Mouse (Mus musculus) brain, embryonic 14.5 days (tissue): Measurements from ENCODE around the gene Skp2.

Experiments
- CTCF ChIP-seq: fragments of 200-500 bp; IDR thresholded peaks from 2 replicates; pipeline ENCODE4 v1.5.1; 2012; ENCODE audit warnings: inconsistent platforms, mild to moderate bottlenecking, moderate library complexity, borderline replicate concordance; ENCODE audit not compliant: insufficient read depth, insufficient read length; ENCODE audit errors: extremely low read depth
- POLR2A ChIP-seq: fragments of 200-500 bp; IDR thresholded peaks from 2 replicates; pipeline ENCODE4 v1.6.1; 2012; ENCODE audit warnings: mild to moderate bottlenecking, inconsistent platforms, borderline replicate concordance; ENCODE audit not compliant: poor library complexity, insufficient read depth, insufficient read length, severe bottlenecking; ENCODE audit errors: extremely low read depth

DNA sequence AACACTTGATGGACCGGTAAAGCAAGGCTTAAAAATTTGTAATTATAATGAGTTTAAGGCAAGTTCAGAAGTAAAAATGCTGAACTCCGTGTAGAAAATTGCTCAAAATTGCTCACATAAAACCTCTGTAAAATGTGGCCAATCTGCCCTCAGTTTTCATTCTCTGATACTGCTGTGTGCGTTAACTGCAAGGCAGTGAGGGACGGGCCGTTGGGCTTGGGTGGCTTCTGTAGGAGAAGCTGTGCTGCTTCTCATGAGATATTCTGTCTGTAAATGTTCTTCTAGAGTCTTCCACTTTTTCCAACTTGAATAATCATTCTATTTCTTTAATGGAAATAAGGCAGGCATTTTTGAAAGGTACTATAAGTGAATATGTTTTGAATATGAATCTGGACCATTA is 75.6 kb downstream of the Skp2 start:
- TF ChIP-seq POLR2A (no peak), CTCF (no peak)
